In the genomic region with DNA sequence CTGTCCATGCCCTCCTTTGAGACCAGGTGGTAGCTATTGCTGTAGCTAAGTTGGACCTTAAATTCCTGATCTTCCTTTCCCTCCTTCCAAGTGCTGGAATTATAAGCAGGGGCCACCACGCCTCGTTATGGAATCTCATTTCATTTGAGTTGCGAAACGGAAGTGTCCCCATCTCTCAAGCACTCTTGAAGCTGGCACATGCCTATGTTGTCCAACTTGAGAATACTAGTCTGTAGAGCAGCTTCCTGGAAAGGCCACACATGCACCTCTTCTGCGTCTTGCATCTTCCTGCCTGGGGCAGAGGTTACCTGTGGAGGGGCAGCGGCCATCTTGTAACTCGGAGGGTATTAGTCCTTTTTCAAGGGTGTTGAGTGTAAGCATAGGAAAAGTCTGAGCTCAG, we compare ENCODE assay signal across 28 mouse cellular contexts. TPM values are rescaled to one million over a fixed set of nuclear protein-coding genes. Genes with fewer than 3 reads are reported as not detected.
A peak's percentile ranks its signal among the peaks of the same experiment; 100 is the strongest.
DNase-seq lines count a peak whose midpoint lies in the region; ATAC-seq lines count a peak whose summit lies in the region.
"Had no signal": no experiment of that assay in that cellular context is flagged by ENCODE, and none has a peak within 500 bp of the region (broad histone marks: within the 10 kb centered on the region; RNA-seq: fewer than 3 reads in every experiment).

No protein-coding gene starts in this region.

- DNase-seq in midbrain, embryonic 11.5 days (ENCODE audit: low spot score, missing footprints) = peak; percentile 47
- peak; percentile 65 for DNase-seq in lung, postnatal 14 days
- DNase-seq in lung, postnatal 4 days = peak; percentile 64 to 76
- no peak for DNase-seq in cerebellum, postnatal 4 days (ENCODE audit: low spot score in 2 of 2)
- no peak for DNase-seq in frontal cortex, postnatal 10 days (ENCODE audit: low spot score in 2 of 2)
- DNase-seq: adrenal gland, adult 8-10 months; adrenal gland, postnatal 25 days; cerebellum, adult 18-20 months; cerebellum, adult 9-11 months; cerebellum, postnatal 25 days; embryo, embryonic 11 days; gastrocnemius, postnatal 10 days; heart, adult 11 months had no signal

- no peaks in the 10 kb centered on the region for H3K36me3 ChIP-seq in midbrain, embryonic 11.5 days (ENCODE audit: control insufficient read depth, insufficient read depth, low read length)
- H3K36me3 ChIP-seq in midbrain, embryonic 13.5 days = no peaks in the 10 kb centered on the region
- no peaks in the 10 kb centered on the region for H3K36me3 ChIP-seq in lung, embryonic 16.5 days (ENCODE audit: control insufficient read depth, insufficient read depth, low read length)
- H3K36me3 ChIP-seq: embryonic facial prominence, embryonic 10.5 days; embryonic facial prominence, embryonic 13.5 days; forebrain, embryonic 12.5 days; forebrain, embryonic 15.5 days; hindbrain, embryonic 13.5 days had no signal

- no peaks in the 10 kb centered on the region for H3K27me3 ChIP-seq in midbrain, embryonic 11.5 days (ENCODE audit: control insufficient read depth, insufficient read depth, low read length)
- no peaks in the 10 kb centered on the region for H3K27me3 ChIP-seq in midbrain, embryonic 13.5 days
- H3K27me3 ChIP-seq in lung, embryonic 16.5 days (ENCODE audit: control insufficient read depth, insufficient read depth, low read depth, low read length) = no peaks in the 10 kb centered on the region
- H3K27me3 ChIP-seq: embryonic facial prominence, embryonic 13.5 days; forebrain, embryonic 12.5 days; forebrain, embryonic 15.5 days; hindbrain, embryonic 13.5 days had no signal

- H3K27ac ChIP-seq in midbrain, embryonic 11.5 days (ENCODE audit: low read depth, low read length) = no peak overlapping the region
- no peak overlapping the region for H3K27ac ChIP-seq in midbrain, embryonic 13.5 days
- peak overlapping the region; percentile 70 for H3K27ac ChIP-seq in lung, embryonic 16.5 days (ENCODE audit: low read length)
- H3K27ac ChIP-seq: embryonic facial prominence, embryonic 10.5 days; embryonic facial prominence, embryonic 13.5 days; forebrain, embryonic 12.5 days; forebrain, embryonic 15.5 days; hindbrain, embryonic 13.5 days had no signal

- no peak overlapping the region for H3K9ac ChIP-seq in midbrain, embryonic 11.5 days (ENCODE audit: low read length)
- no peak overlapping the region for H3K9ac ChIP-seq in midbrain, embryonic 13.5 days (replicated peaks)
- H3K9ac ChIP-seq in lung, embryonic 16.5 days (ENCODE audit: low read length) = no peak overlapping the region
- H3K9ac ChIP-seq: embryonic facial prominence, embryonic 13.5 days; forebrain, embryonic 12.5 days; forebrain, embryonic 15.5 days; hindbrain, embryonic 13.5 days had no signal

- H3K4me2 ChIP-seq in midbrain, embryonic 11.5 days = no peak overlapping the region
- no peak overlapping the region for H3K4me2 ChIP-seq in midbrain, embryonic 13.5 days (replicated peaks)
- H3K4me2 ChIP-seq in lung, embryonic 16.5 days (ENCODE audit: low read depth, low read length) = no peak overlapping the region
- H3K4me2 ChIP-seq: embryonic facial prominence, embryonic 13.5 days; forebrain, embryonic 12.5 days; forebrain, embryonic 15.5 days; heart, embryonic 11.5 days; hindbrain, embryonic 13.5 days had no signal

- H3K9me3 ChIP-seq in midbrain, embryonic 11.5 days (ENCODE audit: control insufficient read depth, low read length) = no peaks in the 10 kb centered on the region
- H3K9me3 ChIP-seq in midbrain, embryonic 13.5 days = no peaks in the 10 kb centered on the region
- no peaks in the 10 kb centered on the region for H3K9me3 ChIP-seq in lung, embryonic 16.5 days (ENCODE audit: control insufficient read depth, low read length)
- H3K9me3 ChIP-seq: embryonic facial prominence, embryonic 10.5 days; embryonic facial prominence, embryonic 13.5 days; forebrain, embryonic 12.5 days; forebrain, embryonic 15.5 days; hindbrain, embryonic 13.5 days had no signal

- WGBS in midbrain, embryonic 11.5 days = 92% methylated on average over 7 of the region's 7 CpGs
- WGBS in midbrain, embryonic 13.5 days = 89% methylated on average over 7 of the region's 7 CpGs
- WGBS in lung, embryonic 16.5 days = 61% methylated on average over 7 of the region's 7 CpGs

- H3K4me3 ChIP-seq in midbrain, embryonic 11.5 days (ENCODE audit: low read depth, low read length) = no peak overlapping the region
- no peak overlapping the region for H3K4me3 ChIP-seq in midbrain, embryonic 13.5 days (replicated peaks)
- no peak overlapping the region for H3K4me3 ChIP-seq in lung, embryonic 16.5 days (ENCODE audit: low read length)
- H3K4me3 ChIP-seq: embryonic facial prominence, embryonic 10.5 days; embryonic facial prominence, embryonic 13.5 days; erythroblast, embryonic 14.5 days; forebrain, embryonic 12.5 days; forebrain, embryonic 15.5 days; hindbrain, embryonic 13.5 days had no signal

- no peak for ATAC-seq in midbrain, embryonic 11.5 days (ENCODE audit: low FRiP score)
- ATAC-seq in midbrain, embryonic 13.5 days = no peak
- ATAC-seq in lung, embryonic 16.5 days (ENCODE audit: low read depth) = peak; percentile 81
- ATAC-seq in cerebellum, adult (ENCODE audit: insufficient number of reproducible peaks, low FRiP score, low TSS enrichment) = no peak
- ATAC-seq: forebrain, embryonic 15.5 days; hindbrain, embryonic 16.5 days had no signal

- no peaks in the 10 kb centered on the region for H3K4me1 ChIP-seq in midbrain, embryonic 11.5 days (ENCODE audit: control insufficient read depth, insufficient read depth, low read length)
- no peaks in the 10 kb centered on the region for H3K4me1 ChIP-seq in midbrain, embryonic 13.5 days (replicated peaks)
- peaks cover 7% of the 10 kb centered on the region for H3K4me1 ChIP-seq in lung, embryonic 16.5 days (replicated peaks; ENCODE audit: control insufficient read depth, insufficient read depth, low read length)
- H3K4me1 ChIP-seq: embryonic facial prominence, embryonic 10.5 days; embryonic facial prominence, embryonic 13.5 days; forebrain, embryonic 12.5 days had no signal

RNA-seq across cellular contexts. Expression of gene Gcm1, which starts 42.3 kb away (rescaled TPM):
- polyA plus RNA-seq in midbrain, embryonic 11.5 days (2014; fragmentation: Nextera tagmentation; extraction: Ambion mirVana) = 0.10 and 0.12 TPM in 2 replicates
- polyA plus RNA-seq in midbrain, embryonic 13.5 days (2015; fragmentation: Nextera tagmentation; extraction: Ambion mirVana) = 0.07 TPM in 1 of 2 replicates, not detected in the other
- 0.39 and 0.41 TPM in 2 replicates for polyA plus RNA-seq in lung, embryonic 16.5 days (2015; fragmentation: Nextera tagmentation; extraction: Ambion mirVana)
- polyA plus RNA-seq: brain, embryonic 14.5 days; cortical plate, adult 2 months; erythroblast, embryonic 14.5 days; forebrain, embryonic 12.5 days; forebrain, embryonic 15.5 days; heart, embryonic 11.5 days; heart, embryonic 14.5 days; heart, postnatal 0 days; hindbrain, embryonic 13.5 days; hindbrain, embryonic 16.5 days had no signal

Comparison
In these comparisons a context has a peak if more than half of its experiments do, and no peak if none do; other contexts are left out.
1. DNase-seq: peak in midbrain, embryonic 11.5 days (single experiment), lung, postnatal 14 days (single experiment) and lung, postnatal 4 days (2 of 2); none in cerebellum, postnatal 4 days (0 of 2) and frontal cortex, postnatal 10 days (0 of 2).